Mouse (Mus musculus): ENCODE data around the gene Oas1c. TPM values are rescaled to one million over a fixed set of nuclear protein-coding genes. Genes with fewer than 3 reads are reported as not detected.
A peak's percentile ranks its signal among the peaks of the same experiment; 100 is the strongest.

The Oas1c gene
- 0.32 and 0.46 TPM in 2 replicates for polyA plus RNA-seq (2015; fragmentation: Nextera tagmentation; extraction: Ambion mirVana)

- Histone ChIP-seq H3K4me2 (peak within 1 kb of the TSS; percentile 58), H3K9me3 (no peaks in the 10 kb centered on the region), H3K9ac (peak within 1 kb of the TSS; percentile 62), H3K4me3 (peak within 1 kb of the TSS; percentile 38), H3K36me3 (no peaks in the 10 kb centered on the region), H3K27me3 (no peaks in the 10 kb centered on the region), H3K4me1 (peaks cover 14% of the 10 kb centered on the region), H3K27ac (peak within 1 kb of the TSS; percentile 86)
- peak; percentile 43; the same call in 1 of the 2 replicates for ATAC-seq (ENCODE audit: insufficient number of reproducible peaks, insufficient read depth, low FRiP score, low TSS enrichment, low read depth)
- WGBS: 4% methylated on average over 18 of the region's 18 CpGs
These were observed at the start of gene Oas1c for GRCm38 (mm10) chr5:120811951-120812819. Oas1c (minus strand) TSS chr5:120812514.

GRCm38 (mm10) chr5:120861121-120861520 lies 48.8 kb upstream of the Oas1c start, which contains the start of gene Oas1h:
Oas1h (plus strand) TSS chr5:120861421.
- no peak within 1 kb of the TSS for H3K9ac ChIP-seq
- no peaks in the 10 kb centered on the region for H3K9me3 ChIP-seq
- ATAC-seq (ENCODE audit: insufficient number of reproducible peaks, insufficient read depth, low FRiP score, low TSS enrichment, low read depth): no peak
- no peak within 1 kb of the TSS for H3K4me2 ChIP-seq
- H3K36me3 ChIP-seq: no peaks in the 10 kb centered on the region
- no peaks in the 10 kb centered on the region for H3K27me3 ChIP-seq
- no peak within 1 kb of the TSS for H3K4me3 ChIP-seq
- H3K4me1 ChIP-seq: no peaks in the 10 kb centered on the region
- no peak within 1 kb of the TSS for H3K27ac ChIP-seq
- 50% methylated on average over 4 of the region's 4 CpGs for whole genome bisulfite sequencing

- H3K9ac ChIP-seq: no peak overlapping the region
- H3K4me2 ChIP-seq: no peak overlapping the region
- no peak overlapping the region for H3K4me3 ChIP-seq
- H3K9me3 ChIP-seq: peaks cover 9% of the 10 kb centered on the region; the same call in 1 of the 2 replicates
- ATAC-seq (ENCODE audit: insufficient number of reproducible peaks, insufficient read depth, low FRiP score, low TSS enrichment, low read depth): no peak
- 72% methylated on average over 2 of the region's 2 CpGs for WGBS
- H3K4me1 ChIP-seq: no peaks in the 10 kb centered on the region
- H3K36me3 ChIP-seq: no peaks in the 10 kb centered on the region
- no peak overlapping the region for H3K27ac ChIP-seq
- no peaks in the 10 kb centered on the region for H3K27me3 ChIP-seq
These were observed 46.9 kb upstream of the Oas1c start for GRCm38 (mm10) chr5:120859241-120859640.

GRCm38 (mm10) chr5:120849601-120850136 lies 37.4 kb upstream of the Oas1c start:
- 62% methylated on average over 3 of the region's 3 CpGs for WGBS
- H3K4me3 ChIP-seq: no peak overlapping the region
- no peaks in the 10 kb centered on the region for H3K36me3 ChIP-seq
- no peak for ATAC-seq (ENCODE audit: insufficient number of reproducible peaks, insufficient read depth, low FRiP score, low TSS enrichment, low read depth)
- 0 out of 2 replicates have a peak, but pooled peaks cover 4% of the 10 kb centered on the region for H3K4me1 ChIP-seq
- no peak overlapping the region for H3K27ac ChIP-seq
- H3K27me3 ChIP-seq: no peaks in the 10 kb centered on the region
- H3K9me3 ChIP-seq: peaks cover 8% of the 10 kb centered on the region; the same call in 1 of the 2 replicates
- H3K9ac ChIP-seq: no peak overlapping the region
- H3K4me2 ChIP-seq: no peak overlapping the region

- no peak within 1 kb of the TSS for H3K4me3 ChIP-seq
- H3K9ac ChIP-seq: no peak within 1 kb of the TSS
- no peaks in the 10 kb centered on the region for H3K27me3 ChIP-seq
- ATAC-seq (ENCODE audit: insufficient number of reproducible peaks, insufficient read depth, low FRiP score, low TSS enrichment, low read depth): no peak
- H3K9me3 ChIP-seq: no peaks in the 10 kb centered on the region; the same call in 1 of the 2 replicates
- no peak within 1 kb of the TSS for H3K27ac ChIP-seq
- WGBS: 75% methylated on average over 4 of the region's 4 CpGs
- no peaks in the 10 kb centered on the region for H3K36me3 ChIP-seq
- 0 out of 2 replicates have a peak, but pooled peaks cover 4% of the 10 kb centered on the region for H3K4me1 ChIP-seq
- H3K4me2 ChIP-seq: no peak within 1 kb of the TSS
These were observed 34.8 kb upstream of the Oas1c start, which contains the start of gene Oas1f for GRCm38 (mm10) chr5:120847067-120847466. Oas1f (plus strand) TSS chr5:120847367.

GRCm38 (mm10) chr5:120844713-120845112 lies 32.4 kb upstream of the Oas1c start:
- WGBS: 48% methylated on average over 3 of the region's 3 CpGs
- Histone ChIP-seq H3K27me3 (no peaks in the 10 kb centered on the region), H3K36me3 (no peaks in the 10 kb centered on the region), H3K4me2 (no peak overlapping the region), H3K27ac (peak overlapping the region; percentile 39; the same call in 1 of the 2 replicates), H3K9ac (no peak overlapping the region), H3K9me3 (no peaks in the 10 kb centered on the region; the same call in 1 of the 2 replicates), H3K4me3 (no peak overlapping the region), H3K4me1 (0 out of 2 replicates have a peak, but pooled peaks cover 4% of the 10 kb centered on the region)
- ATAC-seq (ENCODE audit: insufficient number of reproducible peaks, insufficient read depth, low FRiP score, low TSS enrichment, low read depth): no peak

- Histone ChIP-seq H3K36me3 (no peaks in the 10 kb centered on the region), H3K4me2 (no peak overlapping the region), H3K4me1 (no peaks in the 10 kb centered on the region), H3K27me3 (peaks cover 19% of the 10 kb centered on the region), H3K9me3 (no peaks in the 10 kb centered on the region), H3K9ac (no peak overlapping the region), H3K4me3 (no peak overlapping the region), H3K27ac (no peak overlapping the region)
- ATAC-seq (ENCODE audit: insufficient number of reproducible peaks, insufficient read depth, low FRiP score, low TSS enrichment, low read depth): no peak
- WGBS: 6% methylated on average over 8 of the region's 8 CpGs
These were observed 24.6 kb upstream of the Oas1c start for GRCm38 (mm10) chr5:120836731-120837585.

GRCm38 (mm10) chr5:120833335-120834280 lies 21.3 kb upstream of the Oas1c start:
- Histone ChIP-seq H3K27ac (no peak overlapping the region), H3K9me3 (no peaks in the 10 kb centered on the region), H3K4me3 (no peak overlapping the region), H3K9ac (no peak overlapping the region), H3K4me2 (no peak overlapping the region), H3K4me1 (no peaks in the 10 kb centered on the region), H3K36me3 (no peaks in the 10 kb centered on the region), H3K27me3 (peaks cover 19% of the 10 kb centered on the region)
- ATAC-seq (ENCODE audit: insufficient number of reproducible peaks, insufficient read depth, low FRiP score, low TSS enrichment, low read depth): no peak
- WGBS: 19% methylated on average over 17 of the region's 17 CpGs

GRCm38 (mm10) chr5:120831031-120831430 lies 18.7 kb upstream of the Oas1c start:
- Histone ChIP-seq H3K4me3 (no peak overlapping the region), H3K36me3 (no peaks in the 10 kb centered on the region), H3K4me2 (no peak overlapping the region), H3K27me3 (peaks cover 15% of the 10 kb centered on the region), H3K4me1 (no peaks in the 10 kb centered on the region), H3K9ac (no peak overlapping the region), H3K9me3 (no peaks in the 10 kb centered on the region), H3K27ac (no peak overlapping the region)
- WGBS: 79% methylated on average over 4 of the region's 4 CpGs
- no peak for ATAC-seq (ENCODE audit: insufficient number of reproducible peaks, insufficient read depth, low FRiP score, low TSS enrichment, low read depth)

- no peak for ATAC-seq (ENCODE audit: insufficient number of reproducible peaks, insufficient read depth, low FRiP score, low TSS enrichment, low read depth)
- Histone ChIP-seq H3K9me3 (peaks cover 15% of the 10 kb centered on the region), H3K9ac (no peak overlapping the region), H3K4me3 (no peak overlapping the region), H3K27me3 (no peaks in the 10 kb centered on the region), H3K4me1 (no peaks in the 10 kb centered on the region), H3K36me3 (no peaks in the 10 kb centered on the region), H3K4me2 (no peak overlapping the region), H3K27ac (no peak overlapping the region)
These were observed 6.7 kb upstream of the Oas1c start for GRCm38 (mm10) chr5:120818999-120819398.

Data from embryonic facial prominence, embryonic 13.5 days (tissue).